Mouse (Mus musculus) intestine, embryonic 16.5 days (tissue): Measurements from ENCODE around the gene Gm20498. TPM values are rescaled to one million over a fixed set of nuclear protein-coding genes. Genes with fewer than 3 reads are reported as not detected.

Experiments used
- ATAC-seq: fragments of 200-750 bp; cut with Nextera tagmentation; 2 replicates; pipeline ENCODE4 v1.8.0; 2017; ENCODE audit warnings: moderate TSS enrichment, moderate library complexity
- H3K27ac ChIP-seq: fragments of 300-500 bp; sonication (generic); 2 replicates; pipeline ENCODE4 v1.5.1; 2014; ENCODE audit warnings: mild to moderate bottlenecking, low read length
- H3K27me3 ChIP-seq: fragments of 300-500 bp; sonication (generic); replicated peaks from 2 replicates; pipeline ENCODE4 v1.6.1; 2014; ENCODE audit warnings: low read length, control low read depth, mixed read lengths; ENCODE audit not compliant: control insufficient read depth, insufficient read depth
- H3K36me3 ChIP-seq: fragments of 300-500 bp; sonication (generic); 2 replicates; pipeline ENCODE4 v1.6.1; 2014; ENCODE audit warnings: low read length, control low read depth; ENCODE audit not compliant: control insufficient read depth, insufficient read depth
- H3K4me1 ChIP-seq: fragments of 300-500 bp; sonication (generic); 2 replicates; pipeline ENCODE4 v1.6.1; 2014; ENCODE audit warnings: low read length, control low read depth, mixed read lengths; ENCODE audit not compliant: control insufficient read depth, insufficient read depth
- H3K4me2 ChIP-seq: fragments of 300-500 bp; sonication (generic); 2 replicates; pipeline ENCODE4 v1.6.1; 2014; ENCODE audit warnings: low read depth, low read length, control low read depth
- H3K4me3 ChIP-seq: fragments of 300-500 bp; sonication (generic); 2 replicates; pipeline ENCODE4 v1.5.1; 2014; ENCODE audit warnings: mild to moderate bottlenecking, low read length
- H3K9ac ChIP-seq: fragments of 300-500 bp; sonication (generic); 2 replicates; pipeline ENCODE4 v1.6.1; 2014; ENCODE audit warnings: low read depth, low read length
- H3K9me3 ChIP-seq: fragments of 300-500 bp; sonication (generic); 2 replicates; pipeline ENCODE4 v1.6.1; 2016; ENCODE audit warnings: low read length, control low read depth; ENCODE audit not compliant: control insufficient read depth
- WGBS: fragments of 180-500 bp; shearing (Covaris S2); extraction: QIAGEN DNeasy Blood & Tissue Kit; methylation state at CpG from one replicate; pipeline ENCODE4 v1.1.7; 2014; 5-methylcytosine and 5-hydroxymethylcytosine counted together
- polyA plus RNA-seq: library from polyadenylated mRNA; unstranded; fragments of >200 nt; fragmentation: Nextera tagmentation; extraction: Ambion mirVana; gene quantifications from 2 replicates; pipeline ENCODE4 v1.2.1, GENCODE M21; 2015

Gm20498 gene
- polyA plus RNA-seq, 1 experiment from 2014 or later: 28.9 TPM

- no peaks in the 10 kb centered on the region for H3K4me1 ChIP-seq
- no peak overlapping the region for H3K4me2 ChIP-seq
- no peaks in the 10 kb centered on the region for H3K9me3 ChIP-seq
- no peaks in the 10 kb centered on the region for H3K36me3 ChIP-seq
- H3K27me3 ChIP-seq: no peaks in the 10 kb centered on the region
- no peak overlapping the region for H3K27ac ChIP-seq
- H3K4me3 ChIP-seq: no peak overlapping the region
- H3K9ac ChIP-seq: no peak overlapping the region
- 80% methylated on average over 1 of the region's 1 CpGs for WGBS
- no peak for ATAC-seq
Measured at GRCm38 (mm10) chr12:81321021-81321420, 211.7 kb downstream of the Gm20498 start.

GRCm38 (mm10) chr12:81317811-81318210 is 214.9 kb downstream of the Gm20498 start:
- WGBS: 38% methylated on average over 2 of the region's 2 CpGs
- Histone ChIP-seq H3K27me3 (no peaks in the 10 kb centered on the region), H3K9me3 (no peaks in the 10 kb centered on the region), H3K4me2 (no peak overlapping the region), H3K36me3 (no peaks in the 10 kb centered on the region), H3K4me3 (no peak overlapping the region), H3K27ac (no peak overlapping the region), H3K4me1 (no peaks in the 10 kb centered on the region), H3K9ac (no peak overlapping the region)
- no peak for ATAC-seq

DNA sequence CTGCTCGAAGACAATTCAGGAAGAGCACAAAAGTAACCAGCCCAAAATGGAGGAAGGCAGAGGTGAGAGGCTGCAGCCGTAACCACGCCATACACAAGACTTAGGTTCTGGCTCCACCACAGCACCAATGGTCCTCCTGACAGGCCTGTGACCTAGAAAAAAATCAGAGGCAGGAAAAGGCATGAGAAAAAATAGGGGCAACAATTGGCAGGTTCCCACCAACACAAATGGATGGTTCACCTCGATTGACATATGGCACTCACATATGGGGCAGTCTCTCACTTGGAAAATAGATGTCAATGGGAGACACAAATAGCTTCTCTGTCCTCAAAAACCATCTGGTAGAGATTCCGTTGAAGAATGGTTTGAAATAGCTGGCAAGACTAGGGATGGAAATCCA is 216.8 kb downstream of the Gm20498 start:
- H3K4me1 ChIP-seq: no peaks in the 10 kb centered on the region
- H3K27ac ChIP-seq: no peak overlapping the region
- H3K9me3 ChIP-seq: no peaks in the 10 kb centered on the region
- no peak overlapping the region for H3K9ac ChIP-seq
- H3K36me3 ChIP-seq: no peaks in the 10 kb centered on the region
- H3K4me2 ChIP-seq: no peak overlapping the region
- no peak for ATAC-seq
- 91% methylated on average over 5 of the region's 5 CpGs for WGBS
- no peak overlapping the region for H3K4me3 ChIP-seq
- no peaks in the 10 kb centered on the region for H3K27me3 ChIP-seq

Other genes starting within 250 kb of the Gm20498 start
- gene Slc8a3, start 199.7 kb downstream of the Gm20498 start, polyA plus RNA-seq: 0.42 and 0.49 TPM in 2 replicates
- gene Gm4787, start 153.4 kb downstream of the Gm20498 start, polyA plus RNA-seq: 0.16 and 0.20 TPM in 2 replicates
- 0.56 and 0.67 TPM in 2 replicates for gene Adam4, start 111.0 kb downstream of the Gm20498 start, polyA plus RNA-seq
- gene Cox16, start 47.8 kb downstream of the Gm20498 start, polyA plus RNA-seq: 149 and 167 TPM in 2 replicates
- 41.5 and 42.1 TPM in 2 replicates for gene Synj2bp, start within 50 bp of the Gm20498 start, polyA plus RNA-seq
- gene Adam21, start 35.6 kb upstream of the Gm20498 start, polyA plus RNA-seq: 0.10 and 0.17 TPM in 2 replicates
- gene Med6, start 62.1 kb upstream of the Gm20498 start, polyA plus RNA-seq: 51.7 and 57.8 TPM in 2 replicates
- gene Ttc9, start 98.3 kb upstream of the Gm20498 start, polyA plus RNA-seq: 1.5 TPM in 2 replicates
- 1.4 TPM in 2 replicates for gene Map3k9, start 248.3 kb upstream of the Gm20498 start, polyA plus RNA-seq